Mouse (Mus musculus) testis, adult 2 months (tissue): ENCODE measurements around the gene Rps6ka1. TPM values are rescaled to one million over a fixed set of nuclear protein-coding genes. Genes with fewer than 3 reads are reported as not detected.

Experiments used
- H3K27ac ChIP-seq: fragments of 200-500 bp; 2 replicates; pipeline ENCODE4 v1.5.1; 2012; ENCODE audit warnings: low read depth, low read length; ENCODE audit not compliant: control insufficient read depth, insufficient read depth
- H3K27me3 ChIP-seq: fragments of 200-500 bp; 2 replicates; pipeline ENCODE4 v1.6.1; 2012; ENCODE audit warnings: mild to moderate bottlenecking, low read length, moderate library complexity; ENCODE audit not compliant: control insufficient read depth, insufficient read depth
- H3K36me3 ChIP-seq: fragments of 200-500 bp; 2 replicates; pipeline ENCODE4 v1.6.1; 2012; ENCODE audit warnings: mild to moderate bottlenecking, low read length; ENCODE audit not compliant: control insufficient read depth, insufficient read depth
- H3K4me1 ChIP-seq: fragments of 200-500 bp; 2 replicates; pipeline ENCODE4 v1.6.1; 2012; ENCODE audit warnings: low read length; ENCODE audit not compliant: control insufficient read depth, insufficient read depth
- H3K4me3 ChIP-seq: fragments of 200-500 bp; 2 replicates; pipeline ENCODE4 v1.5.1; 2012; ENCODE audit warnings: low read depth, mild to moderate bottlenecking, low read length, moderate library complexity, mixed read lengths; ENCODE audit not compliant: control insufficient read depth
- CTCF ChIP-seq: fragments of 200-500 bp; IDR thresholded peaks from 2 replicates; pipeline ENCODE4 v1.5.1; 2012; ENCODE audit warnings: low read depth, mild to moderate bottlenecking, inconsistent platforms, low read length, moderate library complexity; ENCODE audit not compliant: control insufficient read depth, insufficient read depth, insufficient replicate concordance
- POLR2A ChIP-seq: fragments of 200-500 bp; IDR thresholded peaks from 2 replicates; pipeline ENCODE4 v1.6.1; 2012; ENCODE audit warnings: low read depth, mild to moderate bottlenecking, inconsistent platforms, low read length, moderate library complexity; ENCODE audit not compliant: control insufficient read depth
- polyA plus RNA-seq: library from polyadenylated mRNA; depleted of rRNA; stranded (reverse); fragments of >200 nt; gene quantifications from 2 replicates; pipeline ENCODE4 v1.2.3, GENCODE M21; 2012

Rps6ka1 gene
- polyA plus RNA-seq, 1 experiment, result 54.8 TPM

DNA sequence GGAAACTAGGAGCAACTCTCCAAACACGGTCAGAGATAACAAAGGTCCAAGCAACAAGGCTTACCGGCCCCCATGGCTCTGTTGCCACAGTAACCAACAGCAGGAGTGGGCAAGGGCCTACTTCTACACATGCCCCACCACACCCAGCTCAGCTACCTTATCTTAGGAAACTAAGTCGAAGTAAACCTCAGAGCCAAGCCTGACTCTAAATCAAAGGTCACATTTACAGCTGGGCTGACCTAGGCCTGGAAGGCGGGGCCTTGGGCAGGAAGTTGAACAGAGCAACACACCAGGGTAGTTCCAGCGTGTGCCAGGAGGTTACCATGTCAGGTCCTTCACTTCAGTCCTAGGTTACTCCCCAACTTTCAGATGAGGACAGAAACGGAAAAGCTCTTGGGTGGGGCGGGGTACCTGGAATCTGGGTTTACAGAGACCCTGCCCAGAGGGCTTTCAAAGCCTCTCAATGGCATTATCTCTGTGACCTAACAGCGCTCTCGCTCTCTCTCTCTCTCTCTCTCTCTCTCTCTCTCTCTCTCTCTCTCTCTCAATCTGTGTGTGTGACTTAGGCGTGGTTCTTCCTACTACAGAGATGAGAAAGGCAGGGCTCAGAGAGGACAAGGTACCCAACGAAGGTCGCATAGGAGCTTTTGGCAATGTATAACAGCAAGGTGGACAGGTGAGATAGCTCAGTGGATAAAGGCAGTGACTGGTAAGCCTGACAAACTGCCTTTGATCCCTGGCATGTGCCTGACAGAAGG lies 8.3 kb downstream of the Rps6ka1 start:
- H3K4me3 ChIP-seq, result no peak overlapping the region; the same call in 1 of the 2 replicates
- TF ChIP-seq CTCF (no peak), POLR2A (no peak)
- H3K27ac ChIP-seq, result no peak overlapping the region; the same call in 1 of the 2 replicates
- H3K27me3 ChIP-seq, result no peaks in the 10 kb centered on the region
- no peaks in the 10 kb centered on the region for H3K36me3 ChIP-seq
- peaks cover 4% of the 10 kb centered on the region for H3K4me1 ChIP-seq

DNA sequence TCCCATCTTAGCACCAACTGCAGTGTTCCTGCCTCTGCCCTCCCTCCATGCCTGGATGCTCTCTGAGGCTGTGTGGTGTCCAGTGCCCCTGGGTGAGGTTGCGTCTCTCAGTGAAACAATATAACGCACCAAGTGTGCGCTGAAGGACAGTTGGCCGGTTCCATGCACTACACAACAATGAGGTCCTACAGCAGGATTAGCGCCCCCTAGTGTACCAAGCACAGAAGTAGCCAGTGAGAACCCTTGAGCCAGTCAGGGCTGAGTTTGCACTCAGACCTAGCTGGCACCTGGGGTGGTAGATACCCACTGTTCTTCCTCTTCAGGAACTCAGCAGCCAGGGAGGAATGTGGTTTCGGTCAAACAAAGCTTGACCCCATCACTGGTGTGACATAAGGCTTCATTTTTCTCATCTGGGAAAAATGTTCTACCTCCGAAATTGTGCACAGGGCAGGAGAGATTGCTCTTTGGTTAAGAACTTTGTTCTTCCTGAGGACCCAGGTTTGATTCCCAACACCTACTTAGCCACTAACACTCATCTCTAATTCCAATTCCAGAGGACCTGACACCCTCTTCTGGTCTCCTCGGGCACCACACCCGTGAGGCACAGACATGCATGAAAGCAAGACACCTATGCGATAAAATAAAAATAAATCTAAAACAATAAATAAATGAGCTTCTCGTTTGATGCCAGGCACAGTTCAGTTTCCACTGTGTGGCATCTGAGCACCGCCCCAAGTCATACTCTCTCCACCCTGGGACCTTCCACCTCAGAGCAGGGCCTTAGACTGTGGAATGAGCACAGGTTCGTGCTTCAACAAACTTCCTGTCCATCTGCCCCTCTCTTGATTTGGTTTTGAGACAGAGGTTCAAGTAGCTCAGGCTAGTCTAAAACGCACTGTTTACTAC lies 9.5 kb downstream of the Rps6ka1 start:
- no peak for TF ChIP-seq POLR2A
- peak; percentile 72; the same call in 1 of the 2 replicates for TF ChIP-seq CTCF
- H3K4me3 ChIP-seq, result no peak overlapping the region
- H3K27ac ChIP-seq, result no peak overlapping the region
- H3K36me3 ChIP-seq, result no peaks in the 10 kb centered on the region
- H3K4me1 ChIP-seq, result peaks cover 9% of the 10 kb centered on the region
- no peaks in the 10 kb centered on the region for H3K27me3 ChIP-seq

DNA sequence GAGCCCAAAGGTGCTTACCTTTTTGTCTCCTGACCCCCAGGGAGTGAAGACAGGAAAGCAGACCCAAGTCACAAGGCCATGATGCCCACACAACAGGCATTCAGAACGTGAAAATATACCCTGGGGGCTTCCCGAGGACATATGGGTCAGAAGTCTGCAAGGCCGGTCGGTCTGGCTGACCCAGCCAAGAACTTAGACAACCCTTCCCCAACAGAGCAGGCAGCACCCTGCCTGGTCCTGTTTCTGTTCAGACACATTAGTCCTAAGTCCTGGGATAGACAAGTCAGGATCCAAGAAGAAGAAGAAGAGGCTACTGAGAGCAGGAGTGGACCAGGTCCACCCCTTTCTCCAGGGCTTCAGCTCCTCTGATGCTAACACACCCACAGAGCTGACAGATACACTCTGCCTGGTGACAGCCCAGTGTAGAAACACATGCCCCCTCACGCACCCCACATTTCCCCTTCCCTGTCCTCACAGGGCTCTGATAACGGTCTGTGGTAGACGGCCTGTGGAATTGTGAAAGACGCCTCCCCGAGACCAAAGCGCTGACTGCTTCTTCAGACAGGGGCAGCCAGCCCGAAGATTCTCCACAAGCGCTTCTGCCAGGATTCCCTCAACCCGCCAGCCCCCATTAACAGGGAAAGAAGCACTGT lies 12.6 kb downstream of the Rps6ka1 start:
- no peaks in the 10 kb centered on the region for H3K27me3 ChIP-seq
- H3K27ac ChIP-seq, result no peak overlapping the region
- no peak overlapping the region for H3K4me3 ChIP-seq
- TF ChIP-seq CTCF, result no peak
- no peak for TF ChIP-seq POLR2A
- no peaks in the 10 kb centered on the region for H3K36me3 ChIP-seq
- peaks cover 22% of the 10 kb centered on the region for H3K4me1 ChIP-seq

DNA sequence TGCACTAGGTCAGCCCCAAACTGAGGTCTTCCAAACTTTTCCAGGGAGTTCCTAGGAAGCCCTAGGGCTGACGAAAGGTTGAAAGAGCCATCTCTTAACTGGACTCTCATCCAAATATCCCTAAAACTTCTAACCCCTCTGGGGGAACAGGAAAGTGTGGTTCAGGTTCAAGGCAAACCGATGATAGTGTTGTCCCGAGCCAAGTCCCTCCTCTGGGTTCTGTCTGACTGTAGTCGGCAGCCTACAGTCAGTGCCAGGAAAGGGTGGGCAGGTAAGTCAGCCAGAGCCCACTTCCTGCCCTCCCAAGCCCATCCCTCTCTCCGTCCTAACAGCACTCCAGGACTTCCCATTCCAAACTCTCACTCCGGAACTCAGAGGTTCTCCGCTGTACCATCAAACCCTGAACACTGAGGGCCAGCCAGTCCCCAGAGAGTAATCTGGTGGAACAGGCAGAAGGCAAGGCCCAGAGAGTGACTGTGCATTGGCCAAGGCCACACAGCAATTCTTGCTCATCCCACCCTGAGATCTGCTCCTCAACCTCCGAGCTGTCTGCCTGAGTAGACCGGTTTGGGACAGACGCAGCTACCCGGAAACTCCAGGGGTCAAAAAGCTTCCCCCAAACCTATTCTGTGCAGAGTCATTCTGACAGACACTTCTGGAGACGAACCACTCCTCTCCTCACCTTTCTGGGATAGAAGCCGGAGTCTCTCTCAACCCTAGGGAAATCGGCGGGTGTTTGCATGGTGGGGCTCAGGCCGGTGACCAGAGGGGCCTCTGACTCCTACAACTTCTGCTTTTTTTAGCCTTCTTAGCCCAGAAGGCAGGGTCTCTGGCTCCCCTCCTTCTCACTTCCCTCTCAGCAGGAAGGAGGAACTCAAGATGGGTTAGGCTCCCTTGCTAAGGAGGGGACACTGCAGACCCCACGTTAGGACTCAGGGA lies 13.4 kb downstream of the Rps6ka1 start:
- Histone ChIP-seq H3K27me3 (no peaks in the 10 kb centered on the region), H3K4me1 (peaks cover 20% of the 10 kb centered on the region), H3K4me3 (peak overlapping the region; percentile 16), H3K27ac (no peak overlapping the region), H3K36me3 (no peaks in the 10 kb centered on the region)
- TF ChIP-seq POLR2A, result no peak
- no peak for TF ChIP-seq CTCF

DNA sequence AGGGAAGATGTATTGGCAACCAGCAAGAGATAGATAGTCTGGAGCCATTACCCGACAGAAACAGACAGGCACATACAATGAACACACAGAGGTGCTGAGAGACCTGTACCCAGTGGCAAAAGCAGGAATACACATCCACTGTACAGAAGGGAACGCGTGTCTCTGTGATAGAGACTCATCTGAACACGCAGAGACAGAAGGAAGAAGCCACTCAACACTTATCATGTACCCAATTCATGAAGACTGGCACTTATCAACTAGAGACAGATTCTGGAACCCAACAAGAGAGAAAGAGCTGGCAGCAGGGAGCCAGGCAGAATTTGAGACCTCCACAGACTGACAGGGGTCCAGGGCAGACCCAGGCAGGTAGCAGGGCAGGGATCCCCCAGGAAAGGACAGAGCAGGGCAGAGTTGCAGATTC lies 14.2 kb downstream of the Rps6ka1 start:
- TF ChIP-seq CTCF (no peak), POLR2A (no peak)
- no peaks in the 10 kb centered on the region for H3K27me3 ChIP-seq
- H3K4me1 ChIP-seq, result peaks cover 17% of the 10 kb centered on the region
- no peaks in the 10 kb centered on the region for H3K36me3 ChIP-seq
- peak overlapping the region; percentile 16; the same call in 1 of the 2 replicates for H3K4me3 ChIP-seq
- H3K27ac ChIP-seq, result no peak overlapping the region

DNA sequence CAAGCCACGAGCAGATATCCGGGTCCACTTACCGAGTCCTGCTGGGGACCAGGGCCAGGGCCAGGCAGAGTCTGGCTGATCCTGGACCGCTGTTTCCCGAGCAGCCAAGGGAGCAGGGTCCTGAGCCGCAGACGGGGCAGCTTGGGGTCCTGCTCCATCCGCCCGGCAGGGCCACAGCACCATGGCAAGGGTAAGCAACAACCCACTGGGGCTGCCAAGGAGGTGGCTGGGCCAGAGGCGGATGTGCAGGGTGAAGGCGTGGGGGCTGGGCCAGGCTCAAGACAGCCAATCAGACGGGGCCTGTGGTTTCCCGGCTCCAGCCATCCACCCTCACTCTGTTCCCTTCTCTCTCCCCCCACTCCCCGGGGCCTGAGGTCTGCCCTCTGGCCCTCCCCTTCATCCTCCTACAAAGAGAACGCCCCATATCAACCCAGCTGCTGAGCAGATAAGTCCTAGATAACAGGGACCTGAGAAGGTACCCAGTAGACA lies 14.7 kb downstream of the Rps6ka1 start:
- H3K4me1 ChIP-seq, result peaks cover 17% of the 10 kb centered on the region
- no peaks in the 10 kb centered on the region for H3K36me3 ChIP-seq
- no peak for TF ChIP-seq CTCF
- TF ChIP-seq POLR2A, result no peak
- H3K27me3 ChIP-seq, result no peaks in the 10 kb centered on the region
- no peak overlapping the region for H3K27ac ChIP-seq
- peak overlapping the region; percentile 59 for H3K4me3 ChIP-seq
